Mouse (Mus musculus): ENCODE measurements around the gene Brd3.

- TF ChIP-seq GATA1 (IDR thresholded peaks at IDR 0.05; ENCODE audit: low read length) (no peak), TAL1 (IDR thresholded peaks at IDR 0.05; ENCODE audit: low read length) (no peak)
These were observed 83.9 kb downstream of the Brd3 start for GRCm38 (mm10) chr2:27423596-27423995.
